Mouse (Mus musculus): ENCODE data around the gene Cacna1a. TPM values are rescaled to one million over a fixed set of nuclear protein-coding genes. Genes with fewer than 3 reads are reported as not detected.

Gene Cacna1a
- total RNA-seq, 1 experiment, result 27.4 TPM

GRCm38 (mm10) chr8:84600311-84600907 is 212.2 kb downstream of the Cacna1a start:
- H3K9me3 ChIP-seq (ENCODE audit: control insufficient read depth, insufficient read depth, low read depth, low read length), result no peaks in the 10 kb centered on the region
- in situ Hi-C loops (cut with MboI; ENCODE audit: low sequenced_read_pairs in 2 of 2, unreplicated experiment in 2 of 2), result no loop called here
- no peak for DNase-seq (ENCODE audit: low read depth, low spot score)
- H3K4me1 ChIP-seq (ENCODE audit: control insufficient read depth in 2 of 2, insufficient read depth in 2 of 2, low read length in 2 of 2, poor library complexity in 1 of 2), result peaks cover 5 to 22% of the 10 kb centered on the region in 2 experiments; a peak in 3 of 4 replicates
- peak overlapping the region; percentile 35 to 71; a peak in 3 of 4 replicates for H3K4me3 ChIP-seq (ENCODE audit: insufficient read depth in 1 of 2, low read depth in 1 of 2, low read length in 2 of 2, poor library complexity in 1 of 2, severe bottlenecking in 1 of 2)
- TF ChIP-seq HCFC1 (IDR thresholded peaks at IDR 0.05; ENCODE audit: borderline replicate concordance, insufficient read depth, low read length) (no peak), ZNF384 (IDR thresholded peaks at IDR 0.05; ENCODE audit: low read depth, low read length) (no peak), ZC3H11A (IDR thresholded peaks at IDR 0.05; ENCODE audit: borderline replicate concordance, low read depth, low read length) (no peak), MAFK (IDR thresholded peaks at IDR 0.05; ENCODE audit: insufficient read depth, low read depth, low read length) (no peak), CHD2 (IDR thresholded peaks at IDR 0.05; ENCODE audit: low read depth, low read length) (no peak)
- peak overlapping the region; percentile 69 for H3K9ac ChIP-seq (ENCODE audit: insufficient read depth, low read depth, low read length, poor library complexity, severe bottlenecking)
- H3K36me3 ChIP-seq (ENCODE audit: control insufficient read depth, insufficient read depth, low read length, poor library complexity, severe bottlenecking), result no peaks in the 10 kb centered on the region; the same call in 1 of the 2 replicates
- no peak overlapping the region for H3K27ac ChIP-seq (ENCODE audit: insufficient read depth, low read depth, low read length, poor library complexity, severe bottlenecking)

GRCm38 (mm10) chr8:84601221-84601751 is 213.0 kb downstream of the Cacna1a start:
- peak overlapping the region; percentile 8 to 67 for H3K4me3 ChIP-seq (ENCODE audit: insufficient read depth in 1 of 2, low read depth in 1 of 2, low read length in 2 of 2, poor library complexity in 1 of 2, severe bottlenecking in 1 of 2)
- no peaks in the 10 kb centered on the region; the same call in 1 of the 2 replicates for H3K36me3 ChIP-seq (ENCODE audit: control insufficient read depth, insufficient read depth, low read length, poor library complexity, severe bottlenecking)
- peaks cover 5 to 22% of the 10 kb centered on the region in 2 experiments; a peak in 3 of 4 replicates for H3K4me1 ChIP-seq (ENCODE audit: control insufficient read depth in 2 of 2, insufficient read depth in 2 of 2, low read length in 2 of 2, poor library complexity in 1 of 2)
- H3K9me3 ChIP-seq (ENCODE audit: control insufficient read depth, insufficient read depth, low read depth, low read length), result no peaks in the 10 kb centered on the region
- in situ Hi-C loops (cut with MboI; ENCODE audit: low sequenced_read_pairs in 2 of 2, unreplicated experiment in 2 of 2), result no loop called here
- DNase-seq (ENCODE audit: low read depth, low spot score), result peak; percentile 46
- no peak for TF ChIP-seq CHD2 (IDR thresholded peaks at IDR 0.05; ENCODE audit: low read depth, low read length)
- no peak for TF ChIP-seq HCFC1 (IDR thresholded peaks at IDR 0.05; ENCODE audit: borderline replicate concordance, insufficient read depth, low read length)
- no peak for TF ChIP-seq ZNF384 (IDR thresholded peaks at IDR 0.05; ENCODE audit: low read depth, low read length)
- TF ChIP-seq MAFK (IDR thresholded peaks at IDR 0.05; ENCODE audit: insufficient read depth, low read depth, low read length), result no peak
- TF ChIP-seq ZC3H11A (IDR thresholded peaks at IDR 0.05; ENCODE audit: borderline replicate concordance, low read depth, low read length), result no peak
- peak overlapping the region; percentile 58 for H3K9ac ChIP-seq (ENCODE audit: insufficient read depth, low read depth, low read length, poor library complexity, severe bottlenecking)
- peak overlapping the region; percentile 34; the same call in 1 of the 2 replicates for H3K27ac ChIP-seq (ENCODE audit: insufficient read depth, low read depth, low read length, poor library complexity, severe bottlenecking)

DNA sequence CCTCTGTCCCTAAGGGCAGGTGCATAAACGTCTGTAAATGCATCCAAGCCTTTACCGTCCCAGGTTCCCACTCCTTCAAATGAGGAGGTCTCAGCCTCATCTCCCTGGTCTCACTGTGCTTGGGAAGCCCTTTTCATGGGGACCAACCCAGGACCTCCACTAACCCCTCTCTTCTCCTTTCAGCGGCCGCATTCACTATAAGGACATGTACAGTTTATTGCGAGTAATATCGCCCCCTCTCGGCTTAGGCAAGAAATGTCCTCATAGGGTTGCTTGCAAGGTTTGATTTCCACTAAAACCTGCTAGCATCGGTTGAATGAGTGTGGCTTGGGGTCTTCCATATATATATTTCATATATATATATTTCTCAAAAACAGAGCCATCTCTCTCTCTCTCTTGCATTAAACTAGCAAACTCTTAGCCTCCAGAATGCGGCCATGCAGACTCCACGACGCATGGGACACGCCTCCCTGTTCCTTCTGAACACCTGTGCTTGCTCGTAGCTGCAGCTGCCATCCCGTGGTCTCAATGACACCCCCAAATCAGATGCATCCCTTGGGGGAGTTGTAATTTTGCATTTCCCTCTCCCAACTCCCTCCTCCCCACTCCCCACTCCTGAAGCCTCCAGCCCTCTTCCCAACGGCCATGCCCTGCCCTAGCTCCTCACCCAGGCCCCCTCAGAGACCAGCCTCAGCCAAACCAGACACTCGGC is 226.4 kb downstream of the Cacna1a start:
- no peak overlapping the region for H3K9ac ChIP-seq (ENCODE audit: insufficient read depth, low read depth, low read length, poor library complexity, severe bottlenecking)
- H3K9me3 ChIP-seq (ENCODE audit: control insufficient read depth, insufficient read depth, low read depth, low read length), result no peaks in the 10 kb centered on the region
- H3K27ac ChIP-seq (ENCODE audit: insufficient read depth, low read depth, low read length, poor library complexity, severe bottlenecking), result no peak overlapping the region
- TF ChIP-seq HCFC1 (IDR thresholded peaks at IDR 0.05; ENCODE audit: borderline replicate concordance, insufficient read depth, low read length), result no peak
- TF ChIP-seq CHD2 (IDR thresholded peaks at IDR 0.05; ENCODE audit: low read depth, low read length), result no peak
- TF ChIP-seq MAFK (IDR thresholded peaks at IDR 0.05; ENCODE audit: insufficient read depth, low read depth, low read length), result no peak
- 0 out of 2 replicates have a peak, but pooled peaks cover 2% of the 10 kb centered on the region for H3K36me3 ChIP-seq (ENCODE audit: control insufficient read depth, insufficient read depth, low read length, poor library complexity, severe bottlenecking)
- no peak for DNase-seq (ENCODE audit: low read depth, low spot score)
- peaks cover 0 to 24% of the 10 kb centered on the region in 2 experiments; a peak in 3 of 4 replicates for H3K4me1 ChIP-seq (ENCODE audit: control insufficient read depth in 2 of 2, insufficient read depth in 2 of 2, low read length in 2 of 2, poor library complexity in 1 of 2)
- in situ Hi-C loops (cut with MboI; ENCODE audit: low sequenced_read_pairs in 2 of 2, unreplicated experiment in 2 of 2), result no loop called here
- no peak overlapping the region for H3K4me3 ChIP-seq (ENCODE audit: insufficient read depth in 1 of 2, low read depth in 1 of 2, low read length in 2 of 2, poor library complexity in 1 of 2, severe bottlenecking in 1 of 2)

DNA sequence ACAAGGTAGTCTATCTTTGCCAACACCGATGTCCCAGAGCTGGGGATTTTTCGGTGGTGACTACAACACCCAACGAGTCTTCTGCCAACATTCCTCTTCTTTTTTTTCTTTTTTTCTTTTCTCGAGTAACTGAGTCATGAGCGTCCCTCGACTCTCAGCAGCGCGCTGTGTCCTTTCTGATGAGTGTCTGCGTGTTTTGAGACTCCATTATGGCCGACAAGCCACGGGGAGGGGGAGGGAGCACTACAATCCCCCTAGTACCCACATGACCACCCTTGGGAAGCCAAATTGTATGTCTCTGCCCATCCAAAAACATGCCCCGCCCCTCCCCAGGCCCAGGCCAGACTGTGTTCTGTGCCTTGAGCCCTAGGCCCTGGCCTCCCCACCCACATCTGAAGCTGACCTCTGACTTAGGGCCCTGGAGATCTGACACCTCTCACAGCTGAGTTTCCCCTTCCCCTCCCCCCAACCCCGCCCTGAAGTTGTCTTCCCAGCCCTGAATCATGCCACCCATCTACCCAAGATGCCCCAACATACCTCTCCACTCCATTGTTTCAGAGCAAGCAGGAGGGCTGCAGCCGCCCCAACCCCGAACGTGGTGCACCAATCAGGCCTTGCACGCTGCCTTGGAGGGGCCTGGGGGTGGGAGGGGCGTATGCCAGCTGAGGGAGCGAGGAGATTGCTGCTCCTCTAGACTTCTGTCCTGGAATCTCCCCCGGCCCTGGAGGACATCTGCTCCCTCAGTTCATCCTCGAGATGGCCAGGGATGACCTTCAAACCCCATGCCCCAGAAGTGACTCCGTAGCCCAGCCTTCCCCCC is 227.6 kb downstream of the Cacna1a start:
- Histone ChIP-seq H3K9ac (ENCODE audit: insufficient read depth, low read depth, low read length, poor library complexity, severe bottlenecking) (no peak overlapping the region), H3K9me3 (ENCODE audit: control insufficient read depth, insufficient read depth, low read depth, low read length) (no peaks in the 10 kb centered on the region), H3K27ac (ENCODE audit: insufficient read depth, low read depth, low read length, poor library complexity, severe bottlenecking) (no peak overlapping the region), H3K36me3 (ENCODE audit: control insufficient read depth, insufficient read depth, low read length, poor library complexity, severe bottlenecking) (0 out of 2 replicates have a peak, but pooled peaks cover 2% of the 10 kb centered on the region), H3K4me1 (ENCODE audit: control insufficient read depth in 2 of 2, insufficient read depth in 2 of 2, low read length in 2 of 2, poor library complexity in 1 of 2) (peaks cover 0 to 23% of the 10 kb centered on the region in 2 experiments; a peak in 3 of 4 replicates), H3K4me3 (ENCODE audit: insufficient read depth in 1 of 2, low read depth in 1 of 2, low read length in 2 of 2, poor library complexity in 1 of 2, severe bottlenecking in 1 of 2) (no peak overlapping the region)
- TF ChIP-seq HCFC1 (IDR thresholded peaks at IDR 0.05; ENCODE audit: borderline replicate concordance, insufficient read depth, low read length) (no peak), MAFK (IDR thresholded peaks at IDR 0.05; ENCODE audit: insufficient read depth, low read depth, low read length) (no peak), CHD2 (IDR thresholded peaks at IDR 0.05; ENCODE audit: low read depth, low read length) (no peak), ZC3H11A (IDR thresholded peaks at IDR 0.05; ENCODE audit: borderline replicate concordance, low read depth, low read length) (no peak), ZNF384 (IDR thresholded peaks at IDR 0.05; ENCODE audit: low read depth, low read length) (no peak)
- DNase-seq (ENCODE audit: low read depth, low spot score), result no peak
- in situ Hi-C loops (cut with MboI; ENCODE audit: low sequenced_read_pairs in 2 of 2, unreplicated experiment in 2 of 2), result no loop called here

All from ES-E14 (cell line).